Mouse (Mus musculus): ENCODE data around the gene Hoxa11.

DNA sequence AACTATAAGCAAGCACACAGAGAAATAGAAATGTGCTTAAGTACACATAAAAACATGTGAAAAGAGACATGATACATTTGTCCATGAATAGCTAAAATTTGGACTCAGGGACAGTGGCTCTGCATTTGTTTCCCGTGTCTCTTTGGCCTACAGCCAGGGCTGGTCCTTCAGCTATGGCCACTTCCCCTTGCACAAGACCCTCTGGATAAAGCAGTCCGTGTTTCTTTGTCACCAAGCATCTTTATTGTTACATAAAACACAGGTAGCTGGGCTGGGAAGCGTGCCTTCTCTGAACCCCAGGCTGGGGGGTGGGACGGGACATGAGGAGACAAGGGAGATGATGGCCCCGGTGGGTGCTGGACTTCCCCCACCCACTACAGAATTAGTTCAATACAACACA, 31.3 kb downstream of the Hoxa11 start:
- TF ChIP-seq CTCF (IDR thresholded peaks at IDR 0.05; ENCODE audit: low read depth, low read length) (no peak), POLR2A (IDR thresholded peaks at IDR 0.05; ENCODE audit: borderline replicate concordance, low read depth, low read length) (no peak)
